Mouse (Mus musculus): ENCODE results near the gene Nrgn. TPM values are rescaled to one million over a fixed set of nuclear protein-coding genes. Genes with fewer than 3 reads are reported as not detected.

Gene Nrgn
- polyA plus RNA-seq, 1 experiment from 2014 or later: 6.7 TPM

DNA sequence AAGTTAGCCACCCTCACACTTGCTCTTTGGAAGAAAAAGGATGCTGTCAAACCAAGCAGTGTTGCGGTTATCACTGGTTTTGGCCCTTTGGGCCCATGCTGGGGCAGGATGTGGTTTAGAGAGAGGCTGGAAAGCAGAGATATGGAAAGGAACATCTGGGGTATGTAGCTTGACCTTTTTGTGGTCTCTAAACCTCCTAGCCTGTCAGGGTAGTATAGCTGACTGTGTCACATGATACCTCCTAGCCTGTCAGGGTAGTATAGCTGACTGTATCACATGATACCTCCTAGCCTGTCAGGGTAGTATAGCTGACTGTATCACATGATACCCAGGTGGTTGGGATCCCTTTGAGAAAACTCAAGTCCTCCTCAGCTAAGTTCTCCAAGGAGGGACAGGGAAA lies 1.6 kb upstream of the Nrgn start:
- WGBS: 75% methylated on average over 1 of the region's 1 CpGs

DNA sequence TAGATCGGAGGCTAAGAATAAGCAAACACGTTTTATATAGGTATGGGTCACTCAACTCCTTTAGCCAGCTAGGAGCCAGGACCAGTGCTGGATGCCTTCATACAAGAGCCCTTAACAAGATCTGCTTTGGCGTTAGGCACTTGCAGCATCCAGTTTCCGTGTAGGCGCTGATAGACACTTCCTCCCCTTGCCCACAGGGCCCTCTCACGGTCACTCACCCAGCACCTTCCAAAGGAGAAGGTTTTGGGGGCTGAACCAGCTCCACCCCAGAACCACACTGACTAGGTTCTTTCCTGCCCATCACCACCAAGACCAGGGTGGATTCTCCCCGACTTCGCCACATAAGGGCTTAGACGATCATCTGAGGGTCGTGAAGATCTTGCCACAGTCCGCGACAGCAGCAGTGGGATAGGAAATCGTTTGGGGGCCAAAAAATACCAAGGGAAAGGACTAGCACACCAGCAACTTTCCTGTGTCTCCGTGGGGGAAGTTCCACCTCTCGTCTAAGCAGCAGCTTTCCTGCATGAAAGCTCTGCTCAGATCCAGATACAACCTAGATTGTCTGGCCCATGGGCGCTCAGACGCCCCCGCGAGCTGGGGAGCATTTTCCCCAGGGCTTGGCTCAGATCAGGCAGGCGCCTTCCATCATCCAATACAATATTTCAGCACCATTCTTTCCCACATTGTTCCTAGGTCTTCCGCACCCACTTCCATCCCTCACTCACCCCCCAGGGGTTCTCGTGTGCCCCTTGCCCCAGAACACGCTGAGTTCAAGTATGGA lies 763 bp downstream of the Nrgn start:
- peak overlapping the region; percentile 80 for H3K4me2 ChIP-seq (replicated peaks)
- WGBS: 3% methylated on average over 23 of the region's 23 CpGs
- H3K9me3 ChIP-seq: no peaks in the 10 kb centered on the region
- no peak overlapping the region for H3K27ac ChIP-seq
- H3K4me1 ChIP-seq: peaks cover 17% of the 10 kb centered on the region
- ATAC-seq (ENCODE audit: insufficient number of reproducible peaks, insufficient read depth, low FRiP score, low TSS enrichment): no peak
- H3K9ac ChIP-seq: peak overlapping the region; percentile 22; the same call in 1 of the 2 replicates
- peaks cover 53% of the 10 kb centered on the region for H3K27me3 ChIP-seq
- peak overlapping the region; percentile 40 for H3K4me3 ChIP-seq
- no peaks in the 10 kb centered on the region for H3K36me3 ChIP-seq

More for the DNA sequence above, 1.6 kb upstream of the Nrgn start:
- Histone ChIP-seq H3K4me1 (peaks cover 17% of the 10 kb centered on the region), H3K27me3 (peaks cover 40% of the 10 kb centered on the region), H3K9me3 (no peaks in the 10 kb centered on the region), H3K27ac (no peak overlapping the region), H3K36me3 (no peaks in the 10 kb centered on the region), H3K9ac (no peak overlapping the region), H3K4me2 (replicated peaks) (no peak overlapping the region), H3K4me3 (no peak overlapping the region)
- ATAC-seq (ENCODE audit: insufficient number of reproducible peaks, insufficient read depth, low FRiP score, low TSS enrichment): no peak

GRCm38 (mm10) chr9:37550435-37550834 lies 2.3 kb downstream of the Nrgn start:
- Histone ChIP-seq H3K27me3 (peaks cover 61% of the 10 kb centered on the region), H3K4me2 (replicated peaks) (no peak overlapping the region), H3K9ac (no peak overlapping the region), H3K27ac (no peak overlapping the region), H3K4me1 (peaks cover 20% of the 10 kb centered on the region), H3K36me3 (no peaks in the 10 kb centered on the region), H3K9me3 (no peaks in the 10 kb centered on the region), H3K4me3 (no peak overlapping the region)
- 67% methylated on average over 1 of the region's 1 CpGs for WGBS
- no peak for ATAC-seq (ENCODE audit: insufficient number of reproducible peaks, insufficient read depth, low FRiP score, low TSS enrichment)

GRCm38 (mm10) chr9:37546889-37547288 lies 5.8 kb downstream of the Nrgn start:
- WGBS: 100% methylated on average over 1 of the region's 1 CpGs
- Histone ChIP-seq H3K9me3 (no peaks in the 10 kb centered on the region), H3K4me1 (peaks cover 15% of the 10 kb centered on the region; the same call in 1 of the 2 replicates), H3K4me2 (replicated peaks) (no peak overlapping the region), H3K27ac (no peak overlapping the region), H3K27me3 (peaks cover 63% of the 10 kb centered on the region), H3K36me3 (no peaks in the 10 kb centered on the region), H3K4me3 (no peak overlapping the region), H3K9ac (no peak overlapping the region)
- no peak for ATAC-seq (ENCODE audit: insufficient number of reproducible peaks, insufficient read depth, low FRiP score, low TSS enrichment)

- Histone ChIP-seq H3K4me2 (replicated peaks) (0 out of 2 replicates have a peak overlapping the region, but pooled peaks have one; percentile 16), H3K27ac (no peak overlapping the region), H3K4me3 (peak overlapping the region; percentile 24; the same call in 1 of the 2 replicates), H3K9me3 (no peaks in the 10 kb centered on the region), H3K36me3 (no peaks in the 10 kb centered on the region), H3K9ac (no peak overlapping the region), H3K4me1 (peaks cover 13% of the 10 kb centered on the region; the same call in 1 of the 2 replicates), H3K27me3 (peaks cover 53% of the 10 kb centered on the region)
- 9% methylated on average over 27 of the region's 27 CpGs for WGBS
- no peak for ATAC-seq (ENCODE audit: insufficient number of reproducible peaks, insufficient read depth, low FRiP score, low TSS enrichment)
Observed at GRCm38 (mm10) chr9:37545847-37546452, 6.8 kb downstream of the Nrgn start.

GRCm38 (mm10) chr9:37545166-37545610 lies 7.5 kb downstream of the Nrgn start:
- no peak overlapping the region for H3K27ac ChIP-seq
- WGBS: 4% methylated on average over 17 of the region's 17 CpGs
- H3K4me3 ChIP-seq: peak overlapping the region; percentile 24
- H3K4me2 ChIP-seq (replicated peaks): peak overlapping the region; percentile 56
- peaks cover 13% of the 10 kb centered on the region; the same call in 1 of the 2 replicates for H3K4me1 ChIP-seq
- H3K9ac ChIP-seq: 0 out of 2 replicates have a peak overlapping the region, but pooled peaks have one; percentile 27
- peaks cover 46% of the 10 kb centered on the region for H3K27me3 ChIP-seq
- peak; percentile 17; the same call in 1 of the 2 replicates for ATAC-seq (ENCODE audit: insufficient number of reproducible peaks, insufficient read depth, low FRiP score, low TSS enrichment)
- H3K9me3 ChIP-seq: no peaks in the 10 kb centered on the region
- no peaks in the 10 kb centered on the region for H3K36me3 ChIP-seq

GRCm38 (mm10) chr9:37544447-37545165 lies 8.1 kb downstream of the Nrgn start:
- Histone ChIP-seq H3K27ac (no peak overlapping the region), H3K4me3 (peak overlapping the region; percentile 24), H3K36me3 (no peaks in the 10 kb centered on the region), H3K9me3 (no peaks in the 10 kb centered on the region), H3K4me1 (peaks cover 13% of the 10 kb centered on the region; the same call in 1 of the 2 replicates), H3K9ac (0 out of 2 replicates have a peak overlapping the region, but pooled peaks have one; percentile 27), H3K4me2 (replicated peaks) (peak overlapping the region; percentile 56), H3K27me3 (peaks cover 40% of the 10 kb centered on the region)
- peak; percentile 57; the same call in 1 of the 2 replicates for ATAC-seq (ENCODE audit: insufficient number of reproducible peaks, insufficient read depth, low FRiP score, low TSS enrichment)
- WGBS: under 1% methylated on average over 29 of the region's 29 CpGs

- H3K27me3 ChIP-seq: peaks cover 34% of the 10 kb centered on the region
- peak overlapping the region; percentile 24 for H3K4me3 ChIP-seq
- no peaks in the 10 kb centered on the region for H3K36me3 ChIP-seq
- H3K9ac ChIP-seq: no peak overlapping the region
- 30% methylated on average over 12 of the region's 12 CpGs for WGBS
- H3K27ac ChIP-seq: no peak overlapping the region
- H3K4me2 ChIP-seq (replicated peaks): peak overlapping the region; percentile 56
- no peak for ATAC-seq (ENCODE audit: insufficient number of reproducible peaks, insufficient read depth, low FRiP score, low TSS enrichment)
- H3K9me3 ChIP-seq: no peaks in the 10 kb centered on the region
- peaks cover 13% of the 10 kb centered on the region; the same call in 1 of the 2 replicates for H3K4me1 ChIP-seq
Observed at GRCm38 (mm10) chr9:37543869-37544440, 8.7 kb downstream of the Nrgn start.

DNA sequence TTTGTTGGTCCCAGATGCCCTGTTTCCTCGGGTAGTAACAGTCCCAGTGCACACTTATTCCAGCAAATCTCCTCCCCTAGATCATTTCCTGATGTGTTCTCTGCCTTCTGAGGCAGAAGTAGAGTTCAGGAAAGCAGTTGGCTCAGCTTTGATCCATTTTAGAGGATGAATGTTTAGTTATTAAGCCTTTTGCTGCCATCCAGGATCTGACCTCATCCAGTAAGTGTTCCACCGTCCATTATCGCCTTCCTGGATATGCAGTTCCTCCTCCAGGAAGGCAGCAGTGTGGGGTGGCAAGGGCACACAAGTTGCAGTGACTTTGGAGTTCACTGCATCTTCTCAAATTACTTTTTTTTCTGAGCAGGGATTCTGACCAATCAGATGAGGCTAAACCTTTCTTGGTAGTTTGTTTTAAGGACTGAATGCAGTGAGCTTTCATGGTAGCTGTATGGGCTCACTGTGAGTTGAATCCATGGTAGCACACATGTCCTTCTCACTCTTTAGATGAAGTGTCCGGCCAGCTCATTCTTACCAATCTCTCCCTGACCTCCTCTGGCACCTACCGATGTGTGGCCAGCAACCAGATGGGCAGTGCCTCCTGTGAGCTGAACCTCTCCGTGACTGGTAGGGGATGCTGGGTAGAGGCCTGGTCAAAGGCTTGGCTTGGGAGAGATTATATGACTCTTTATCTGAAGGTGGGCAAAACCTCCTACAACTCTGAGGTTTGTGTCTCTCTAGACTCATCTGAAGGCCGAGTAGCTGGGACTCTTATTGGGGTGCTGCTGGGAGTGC lies 10.7 kb downstream of the Nrgn start:
- no peak overlapping the region for H3K4me3 ChIP-seq
- peaks cover 13% of the 10 kb centered on the region; the same call in 1 of the 2 replicates for H3K4me1 ChIP-seq
- H3K27me3 ChIP-seq: peaks cover 24% of the 10 kb centered on the region
- no peaks in the 10 kb centered on the region for H3K36me3 ChIP-seq
- WGBS: 68% methylated on average over 7 of the region's 7 CpGs
- ATAC-seq (ENCODE audit: insufficient number of reproducible peaks, insufficient read depth, low FRiP score, low TSS enrichment): no peak
- no peak overlapping the region for H3K4me2 ChIP-seq (replicated peaks)
- H3K9me3 ChIP-seq: no peaks in the 10 kb centered on the region
- H3K27ac ChIP-seq: no peak overlapping the region
- no peak overlapping the region for H3K9ac ChIP-seq

DNA sequence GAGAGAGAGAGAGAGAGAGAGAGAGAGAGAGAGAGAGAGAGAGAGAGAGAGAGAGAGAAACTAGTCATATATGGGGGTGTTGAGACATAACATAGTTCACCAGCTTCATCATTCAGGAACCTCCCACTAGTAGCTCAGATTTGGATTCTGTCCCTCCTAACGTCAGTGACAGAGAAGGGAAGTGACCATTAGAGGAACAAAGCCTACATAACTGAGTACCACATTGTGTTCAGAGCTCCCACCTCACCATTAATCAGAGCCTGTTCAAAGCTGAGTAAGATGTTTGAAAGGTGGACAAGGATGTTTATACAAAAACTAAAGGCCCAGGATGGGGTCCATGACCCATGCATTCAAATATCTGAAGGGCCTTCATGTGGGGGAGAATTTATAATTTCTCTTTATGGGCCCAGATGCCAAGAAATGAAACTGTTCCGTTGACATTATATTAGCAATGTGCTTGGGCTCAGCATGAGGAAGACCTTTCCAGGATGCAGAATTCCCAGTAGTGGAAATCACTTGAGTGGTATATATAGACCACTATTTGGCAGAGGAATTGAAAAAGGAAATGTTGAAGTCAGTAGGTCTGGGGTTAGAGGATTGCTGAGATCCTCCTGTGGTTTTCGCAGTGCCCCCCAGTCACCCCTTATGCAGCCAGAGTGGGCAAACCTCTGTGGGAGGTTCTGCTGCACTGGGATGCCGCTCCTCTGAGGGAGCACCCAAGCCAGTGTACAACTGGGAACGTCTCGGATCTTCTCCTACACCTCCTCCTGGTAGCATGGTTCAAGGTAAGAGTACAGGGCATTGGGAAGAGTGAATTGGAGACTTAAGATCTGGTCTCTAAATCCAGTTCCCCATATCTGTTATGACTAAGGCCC lies 11.8 kb downstream of the Nrgn start:
- no peaks in the 10 kb centered on the region for H3K36me3 ChIP-seq
- ATAC-seq (ENCODE audit: insufficient number of reproducible peaks, insufficient read depth, low FRiP score, low TSS enrichment): no peak
- WGBS: 81% methylated on average over 6 of the region's 6 CpGs
- no peak overlapping the region for H3K4me3 ChIP-seq
- no peak overlapping the region for H3K4me2 ChIP-seq (replicated peaks)
- no peaks in the 10 kb centered on the region for H3K9me3 ChIP-seq
- H3K4me1 ChIP-seq: peaks cover 12% of the 10 kb centered on the region; the same call in 1 of the 2 replicates
- H3K9ac ChIP-seq: no peak overlapping the region; the same call in 1 of the 2 replicates
- no peak overlapping the region for H3K27ac ChIP-seq
- H3K27me3 ChIP-seq: peaks cover 15% of the 10 kb centered on the region
